Mouse (Mus musculus) kidney, embryonic 16.5 days (tissue): ENCODE measurements around the gene Fgfr2. TPM values are rescaled to one million over a fixed set of nuclear protein-coding genes. Genes with fewer than 3 reads are reported as not detected.

Experiments used
- ATAC-seq: fragments of 200-750 bp; cut with Nextera tagmentation; 2 replicates; pipeline ENCODE4 v1.8.0; 2017; ENCODE audit warnings: moderate TSS enrichment; ENCODE audit not compliant: low FRiP score, low TSS enrichment
- H3K27ac ChIP-seq: fragments of 300-500 bp; sonication (generic); 2 replicates; pipeline ENCODE4 v1.5.1; 2014; ENCODE audit warnings: low read length
- H3K27me3 ChIP-seq: fragments of 300-500 bp; sonication (generic); 2 replicates; pipeline ENCODE4 v1.6.1; 2014; ENCODE audit warnings: low read length, control low read depth, mixed read lengths; ENCODE audit not compliant: insufficient read depth
- H3K36me3 ChIP-seq: fragments of 300-500 bp; sonication (generic); 2 replicates; pipeline ENCODE4 v1.6.1; 2014; ENCODE audit warnings: low read length, control low read depth, mixed read lengths; ENCODE audit not compliant: insufficient read depth
- H3K4me1 ChIP-seq: fragments of 300-500 bp; sonication (generic); 2 replicates; pipeline ENCODE4 v1.6.1; 2014; ENCODE audit warnings: low read length, control low read depth, mixed read lengths; ENCODE audit not compliant: insufficient read depth
- H3K4me2 ChIP-seq: fragments of 300-500 bp; sonication (generic); replicated peaks from 2 replicates; pipeline ENCODE4 v1.6.1; 2014; ENCODE audit warnings: low read depth, low read length
- H3K4me3 ChIP-seq: fragments of 300-500 bp; sonication (generic); 2 replicates; pipeline ENCODE4 v1.5.1; 2014; ENCODE audit warnings: mild to moderate bottlenecking, low read length
- H3K9ac ChIP-seq: fragments of 300-500 bp; sonication (generic); replicated peaks from 2 replicates; pipeline ENCODE4 v1.6.1; 2014; ENCODE audit warnings: low read length
- H3K9me3 ChIP-seq: fragments of 300-500 bp; sonication (generic); 2 replicates; pipeline ENCODE4 v1.6.1; 2016; ENCODE audit warnings: low read length, control low read depth
- whole genome bisulfite sequencing: fragments of 180-500 bp; shearing (Covaris S2); extraction: QIAGEN DNeasy Blood & Tissue Kit; methylation state at CpG from one replicate; pipeline ENCODE4 v1.1.7; 2014; 5-methylcytosine and 5-hydroxymethylcytosine counted together
- polyA plus RNA-seq: library from polyadenylated mRNA; unstranded; fragments of >200 nt; fragmentation: Nextera tagmentation; extraction: Ambion mirVana; gene quantifications from 2 replicates; pipeline ENCODE4 v1.2.1, GENCODE M21; 2015

Fgfr2 gene
- polyA plus RNA-seq, 1 experiment from 2014 or later: 118 TPM

DNA sequence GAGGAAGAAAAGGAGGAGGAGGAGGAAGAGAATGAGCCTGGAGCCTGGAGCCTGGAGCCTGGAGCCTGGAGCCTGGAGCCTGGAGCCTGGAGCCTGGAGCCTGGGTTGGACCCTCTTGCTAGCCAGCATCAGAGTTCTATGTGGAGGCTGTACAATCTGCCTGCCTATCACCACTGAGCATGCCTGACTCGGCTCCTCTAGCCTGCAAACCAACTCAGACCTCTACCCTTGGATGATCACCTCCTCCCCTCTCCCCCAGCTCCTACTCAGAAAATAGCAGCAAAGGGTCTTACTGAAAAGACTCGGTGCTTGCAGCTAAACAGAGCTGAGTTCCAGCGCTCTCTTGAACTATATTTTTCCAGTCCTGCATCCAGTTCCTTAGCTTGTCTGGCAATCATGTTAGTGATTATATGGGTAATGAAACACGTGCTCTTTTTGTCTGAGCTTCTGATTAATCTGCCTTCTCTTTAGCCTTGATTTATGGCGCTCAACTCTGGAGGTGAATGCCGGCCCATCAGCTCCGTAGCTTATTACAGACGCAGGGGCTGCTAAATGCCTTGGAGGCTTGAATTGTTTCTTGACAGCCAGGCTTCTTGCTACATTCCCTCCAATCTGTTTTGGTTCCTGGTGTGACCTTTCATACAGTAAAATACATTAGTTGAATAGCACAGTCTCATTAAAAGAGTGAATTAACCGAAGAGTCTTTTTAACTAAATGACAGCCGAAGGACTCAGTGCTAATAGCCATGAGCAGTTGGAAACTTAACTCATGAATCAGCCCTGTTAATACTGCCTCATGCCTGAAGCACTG, 1345.5 kb downstream of the Fgfr2 start:
- 0 out of 2 replicates have a peak overlapping the region, but pooled peaks have one; percentile 18 for H3K4me2 ChIP-seq
- H3K9ac ChIP-seq: no peak overlapping the region
- peaks cover 28% of the 10 kb centered on the region for H3K4me1 ChIP-seq
- no peaks in the 10 kb centered on the region for H3K9me3 ChIP-seq
- peaks cover 19% of the 10 kb centered on the region for H3K27me3 ChIP-seq
- peak; percentile 51 for ATAC-seq
- no peaks in the 10 kb centered on the region for H3K36me3 ChIP-seq
- H3K4me3 ChIP-seq: no peak overlapping the region
- WGBS: 10% methylated on average over 10 of the region's 10 CpGs
- H3K27ac ChIP-seq: no peak overlapping the region

DNA sequence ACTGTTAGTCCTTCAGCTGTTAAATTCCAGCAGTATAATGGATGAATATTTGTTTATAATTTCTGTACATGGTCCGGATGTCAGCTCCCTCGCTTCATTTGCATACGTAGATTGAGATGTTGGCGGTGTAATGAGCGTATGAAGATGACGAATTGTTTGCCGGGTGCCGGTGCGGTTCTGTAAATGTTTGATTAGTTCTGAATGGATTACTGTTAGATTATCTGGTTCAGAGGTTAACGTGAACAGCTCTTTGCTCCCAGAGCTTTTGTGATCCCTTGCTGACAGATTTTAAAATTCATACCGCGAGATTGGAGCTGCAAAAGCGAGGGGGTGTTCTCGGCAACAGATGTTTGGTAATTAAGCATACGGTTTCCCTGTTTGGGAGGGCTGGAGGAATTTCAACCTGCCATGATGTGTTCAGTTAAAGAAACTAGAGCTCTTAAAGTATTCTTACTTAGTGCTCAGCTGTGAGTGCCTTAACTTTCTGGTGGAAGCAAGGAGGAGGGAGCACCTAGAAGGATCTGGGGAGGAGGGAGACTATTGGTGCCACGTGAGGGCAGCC, 1346.9 kb downstream of the Fgfr2 start:
- H3K4me2 ChIP-seq: peak overlapping the region; percentile 15; the same call in 1 of the 2 replicates
- peaks cover 28% of the 10 kb centered on the region for H3K4me1 ChIP-seq
- H3K36me3 ChIP-seq: no peaks in the 10 kb centered on the region
- no peak for ATAC-seq
- H3K4me3 ChIP-seq: no peak overlapping the region
- no peak overlapping the region for H3K9ac ChIP-seq
- peaks cover 19% of the 10 kb centered on the region for H3K27me3 ChIP-seq
- H3K27ac ChIP-seq: no peak overlapping the region
- WGBS: 59% methylated on average over 16 of the region's 16 CpGs
- H3K9me3 ChIP-seq: no peaks in the 10 kb centered on the region

DNA sequence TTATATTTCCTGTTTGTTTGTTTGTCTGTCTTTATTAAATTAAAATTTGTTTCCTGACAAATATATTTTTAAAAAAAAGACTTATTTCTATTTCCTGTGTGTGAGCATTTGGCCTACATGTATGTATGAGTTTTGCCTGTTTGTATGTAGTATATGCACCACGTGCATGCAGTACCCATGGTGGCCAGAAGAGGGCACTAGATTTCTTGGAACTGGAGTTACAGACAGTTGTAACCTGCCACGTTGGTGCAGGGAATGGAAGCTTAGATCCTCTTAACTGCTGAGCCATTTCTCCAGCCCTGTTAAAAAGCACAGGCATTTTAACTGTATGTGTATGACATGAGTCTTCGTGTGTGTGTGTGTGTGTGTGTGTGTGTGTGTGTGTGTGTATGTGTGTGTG, 1365.2 kb downstream of the Fgfr2 start:
- Histone ChIP-seq H3K4me1 (no peaks in the 10 kb centered on the region), H3K4me3 (no peak overlapping the region), H3K9ac (no peak overlapping the region), H3K4me2 (no peak overlapping the region), H3K9me3 (peaks cover 9% of the 10 kb centered on the region; the same call in 1 of the 2 replicates), H3K27ac (no peak overlapping the region), H3K36me3 (no peaks in the 10 kb centered on the region), H3K27me3 (no peaks in the 10 kb centered on the region)
- no peak for ATAC-seq
- 96% methylated on average over 3 of the region's 3 CpGs for WGBS

DNA sequence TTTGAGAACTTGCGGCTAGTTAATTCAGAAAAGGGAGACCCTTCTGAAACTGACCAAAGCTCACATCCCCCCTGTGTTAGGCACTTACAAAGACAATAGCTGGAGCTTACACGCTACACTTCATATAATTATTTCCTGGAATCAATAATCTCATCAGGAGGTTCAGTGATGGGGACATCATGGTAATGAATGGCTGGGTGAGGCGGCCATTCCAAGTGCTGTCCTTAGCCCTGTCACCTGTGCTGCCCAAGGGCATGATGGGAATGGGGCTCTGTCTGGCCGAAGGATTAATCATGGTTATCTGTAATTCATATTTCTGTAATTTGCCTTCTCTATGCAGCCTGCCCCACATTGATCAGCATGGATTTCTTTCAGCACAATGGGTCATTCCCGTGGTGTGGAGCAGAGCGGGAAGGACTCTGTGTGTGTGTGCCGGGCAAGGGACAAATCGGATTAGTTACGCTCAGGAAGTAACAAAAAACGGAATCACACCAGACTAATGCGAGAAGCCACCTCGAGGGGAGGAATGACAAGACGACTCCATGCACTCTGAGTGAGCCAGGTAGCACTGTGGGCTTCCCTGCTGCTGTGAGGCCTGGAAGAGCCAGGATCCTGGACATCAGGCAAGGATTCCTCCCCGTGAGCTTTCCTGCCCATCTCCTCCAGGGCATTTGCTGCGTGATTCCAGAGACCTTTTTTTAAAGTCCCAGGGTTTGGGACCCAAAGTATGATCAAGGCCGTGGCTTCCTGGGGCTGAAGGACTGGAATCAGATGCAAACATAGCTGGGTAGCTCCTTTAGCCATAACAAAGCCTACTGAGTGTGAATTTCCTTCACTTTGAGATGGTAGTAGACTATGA, 1375.8 kb downstream of the Fgfr2 start:
- Histone ChIP-seq H3K36me3 (no peaks in the 10 kb centered on the region), H3K27me3 (peaks cover 13% of the 10 kb centered on the region), H3K4me1 (no peaks in the 10 kb centered on the region), H3K9me3 (no peaks in the 10 kb centered on the region), H3K27ac (no peak overlapping the region), H3K4me3 (no peak overlapping the region), H3K9ac (no peak overlapping the region), H3K4me2 (no peak overlapping the region)
- 64% methylated on average over 16 of the region's 16 CpGs for WGBS
- ATAC-seq: no peak

DNA sequence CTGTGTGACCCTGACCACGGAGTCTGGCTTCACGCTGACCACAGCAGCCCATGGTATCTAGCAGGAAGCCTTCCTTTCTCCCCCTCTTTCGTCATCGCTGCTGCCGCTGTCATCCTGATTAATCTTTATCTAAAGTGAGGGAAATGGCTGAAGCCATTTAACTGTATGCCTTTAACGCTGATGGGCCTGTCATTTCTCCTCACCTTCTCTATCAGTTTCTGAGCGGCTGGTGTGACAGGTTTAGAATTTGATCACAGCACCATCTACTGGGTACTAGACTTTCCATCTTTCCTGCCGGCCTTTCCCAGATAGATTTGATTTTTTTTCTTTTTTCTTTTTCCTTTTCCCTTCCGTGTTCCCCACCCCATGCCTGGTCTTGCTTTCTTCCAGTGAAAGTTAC, 1376.4 kb downstream of the Fgfr2 start:
- H3K36me3 ChIP-seq: no peaks in the 10 kb centered on the region
- 33% methylated on average over 9 of the region's 9 CpGs for WGBS
- H3K4me1 ChIP-seq: no peaks in the 10 kb centered on the region
- H3K4me2 ChIP-seq: no peak overlapping the region
- no peak overlapping the region for H3K27ac ChIP-seq
- H3K27me3 ChIP-seq: peaks cover 13% of the 10 kb centered on the region
- no peaks in the 10 kb centered on the region for H3K9me3 ChIP-seq
- H3K4me3 ChIP-seq: no peak overlapping the region
- ATAC-seq: no peak
- no peak overlapping the region for H3K9ac ChIP-seq

DNA sequence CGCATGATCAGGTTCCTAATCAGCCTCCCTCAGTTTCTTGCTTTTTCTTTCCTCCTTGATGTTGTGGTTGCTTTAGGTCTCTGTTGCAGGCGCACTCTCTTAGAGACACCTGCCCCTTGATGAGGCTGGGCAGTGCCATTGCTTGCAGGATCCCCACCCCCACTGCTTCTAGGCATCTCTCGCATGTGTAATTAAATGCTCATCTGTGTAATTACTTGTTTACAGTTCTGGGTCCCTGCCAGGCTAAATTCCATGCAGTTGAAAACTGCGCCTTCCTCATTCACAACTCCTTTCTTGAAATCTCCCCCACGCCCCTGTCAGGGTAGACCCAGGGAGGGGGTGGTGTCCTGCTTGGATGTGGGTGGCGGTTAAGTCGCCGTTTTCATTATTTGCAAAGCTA, 1380.0 kb downstream of the Fgfr2 start:
- H3K4me3 ChIP-seq: no peak overlapping the region
- H3K27ac ChIP-seq: no peak overlapping the region
- H3K27me3 ChIP-seq: peaks cover 13% of the 10 kb centered on the region
- H3K9me3 ChIP-seq: no peaks in the 10 kb centered on the region
- H3K9ac ChIP-seq: no peak overlapping the region
- no peak for ATAC-seq
- no peaks in the 10 kb centered on the region for H3K4me1 ChIP-seq
- H3K36me3 ChIP-seq: no peaks in the 10 kb centered on the region
- no peak overlapping the region for H3K4me2 ChIP-seq
- 41% methylated on average over 8 of the region's 8 CpGs for WGBS

DNA sequence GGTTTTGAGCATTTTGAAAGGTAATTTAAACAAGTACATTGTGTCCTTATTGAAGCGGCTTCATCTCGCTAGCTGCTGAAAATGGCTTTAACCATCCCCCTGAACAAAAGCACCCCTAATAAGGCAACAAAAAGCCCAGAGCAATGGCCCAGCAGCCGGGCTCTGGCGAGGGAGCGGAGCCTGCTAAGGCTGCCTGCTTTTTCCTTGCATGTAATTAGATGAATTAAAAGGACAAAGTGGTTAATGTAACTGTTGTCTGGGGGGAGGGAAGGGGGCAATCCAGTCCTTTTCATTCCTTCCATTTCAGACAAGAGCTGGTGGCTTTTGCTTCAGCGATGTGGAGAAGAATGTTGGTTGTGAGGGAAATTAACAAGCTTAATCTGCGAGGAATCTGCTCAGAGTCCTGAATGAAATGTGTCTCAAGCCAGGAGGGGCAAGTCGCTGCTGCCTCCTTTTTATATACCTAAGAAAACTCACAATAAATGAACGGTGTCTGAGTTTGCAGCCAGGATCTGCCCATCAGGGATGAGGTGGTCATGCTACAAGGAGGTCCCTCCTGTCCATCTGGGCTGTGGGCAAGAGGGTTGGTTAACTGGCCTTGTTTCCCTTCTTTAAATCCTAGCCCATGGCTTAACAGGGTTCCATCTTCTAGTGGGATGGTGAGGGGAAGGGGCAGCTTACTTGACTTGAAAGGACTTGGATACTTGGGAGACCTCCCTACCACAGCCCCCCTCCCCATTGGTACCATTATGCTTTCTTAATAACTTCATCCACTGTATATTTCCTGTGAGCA, 1400.2 kb downstream of the Fgfr2 start:
- Histone ChIP-seq H3K4me3 (no peak overlapping the region), H3K9me3 (no peaks in the 10 kb centered on the region), H3K36me3 (no peaks in the 10 kb centered on the region), H3K9ac (no peak overlapping the region), H3K27me3 (peaks cover 14% of the 10 kb centered on the region; the same call in 1 of the 2 replicates), H3K4me2 (no peak overlapping the region), H3K27ac (no peak overlapping the region), H3K4me1 (no peaks in the 10 kb centered on the region)
- ATAC-seq: no peak
- 23% methylated on average over 9 of the region's 9 CpGs for WGBS

DNA sequence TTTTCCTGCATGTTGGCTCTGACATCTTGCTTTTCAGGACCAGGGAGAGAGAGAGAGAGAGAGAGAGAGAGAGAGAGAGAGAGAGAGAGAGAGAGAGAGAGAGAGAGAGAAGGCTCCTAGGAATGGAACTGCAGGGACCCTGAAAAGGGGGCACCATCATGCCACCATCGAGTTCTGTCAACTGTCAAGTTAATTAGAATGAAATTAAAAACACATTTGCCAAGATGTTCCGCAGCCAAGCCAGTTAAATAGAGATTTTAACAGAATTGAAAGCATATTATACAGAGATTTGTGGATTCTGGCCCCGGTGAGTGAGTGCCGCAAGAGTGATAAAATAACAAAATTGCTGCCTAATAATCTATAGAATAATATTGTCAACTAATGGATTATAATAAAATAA, 1400.8 kb downstream of the Fgfr2 start:
- WGBS: 63% methylated on average over 4 of the region's 4 CpGs
- H3K36me3 ChIP-seq: no peaks in the 10 kb centered on the region
- no peak overlapping the region for H3K27ac ChIP-seq
- no peak for ATAC-seq
- H3K4me2 ChIP-seq: no peak overlapping the region
- H3K9ac ChIP-seq: no peak overlapping the region
- no peak overlapping the region for H3K4me3 ChIP-seq
- H3K27me3 ChIP-seq: peaks cover 14% of the 10 kb centered on the region; the same call in 1 of the 2 replicates
- no peaks in the 10 kb centered on the region for H3K4me1 ChIP-seq
- no peaks in the 10 kb centered on the region for H3K9me3 ChIP-seq

DNA sequence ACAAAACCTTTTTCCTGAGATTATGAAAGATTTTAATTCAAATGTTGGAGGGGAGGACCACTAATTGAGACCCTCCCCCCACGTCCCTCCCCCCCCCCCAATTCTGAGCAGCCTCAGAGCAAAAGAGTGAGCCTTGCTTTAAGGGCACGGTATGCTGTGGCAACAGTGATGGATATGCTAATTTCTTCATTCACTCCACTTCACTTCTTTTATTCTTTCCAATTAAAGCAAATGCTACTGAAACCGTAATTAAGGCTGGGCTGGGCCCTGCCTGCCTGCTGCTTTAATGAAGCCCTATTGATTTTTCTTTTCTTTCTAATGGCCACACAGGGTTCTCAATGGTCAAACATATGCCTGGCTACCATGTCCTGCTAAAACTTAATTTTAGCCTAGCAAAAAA, 1404.9 kb downstream of the Fgfr2 start:
- Histone ChIP-seq H3K36me3 (no peaks in the 10 kb centered on the region), H3K4me1 (no peaks in the 10 kb centered on the region), H3K9me3 (no peaks in the 10 kb centered on the region), H3K27ac (no peak overlapping the region), H3K27me3 (peaks cover 14% of the 10 kb centered on the region; the same call in 1 of the 2 replicates), H3K9ac (no peak overlapping the region), H3K4me3 (no peak overlapping the region), H3K4me2 (no peak overlapping the region)
- WGBS: 41% methylated on average over 3 of the region's 3 CpGs
- ATAC-seq: no peak
